Mouse (Mus musculus) hindbrain, embryonic 14.5 days (tissue): Measurements from ENCODE around the gene Ambra1. TPM values are rescaled to one million over a fixed set of nuclear protein-coding genes. Genes with fewer than 3 reads are reported as not detected.

Experiments
- ATAC-seq: fragments of 200-750 bp; cut with Nextera tagmentation; 2 replicates; pipeline ENCODE4 v1.8.0; 2017; ENCODE audit warnings: moderate number of reproducible peaks, mild to moderate bottlenecking, moderate TSS enrichment, moderate library complexity; ENCODE audit not compliant: low FRiP score
- DNase-seq: peaks from one replicate; pipeline ENCODE4 v3.0.0-alpha.2; 2015; ENCODE audit warnings: low spot score
- H3K27ac ChIP-seq: fragments of 300-500 bp; sonication (generic); 2 replicates; pipeline ENCODE4 v1.5.1; 2014; ENCODE audit warnings: mild to moderate bottlenecking, moderate library complexity
- H3K27me3 ChIP-seq: fragments of 300-500 bp; sonication (generic); 2 replicates; pipeline ENCODE4 v1.6.1; 2014; ENCODE audit warnings: mild to moderate bottlenecking, low read length, mixed read lengths; ENCODE audit not compliant: control insufficient read depth, insufficient read depth
- H3K36me3 ChIP-seq: fragments of 300-500 bp; sonication (generic); replicated peaks from 2 replicates; pipeline ENCODE4 v1.6.1; 2014; ENCODE audit not compliant: control insufficient read depth, insufficient read depth
- H3K4me1 ChIP-seq: fragments of 300-500 bp; sonication (generic); replicated peaks from 2 replicates; pipeline ENCODE4 v1.6.1; 2014; ENCODE audit warnings: antibody characterized with exemption, low read length, mixed read lengths; ENCODE audit not compliant: control insufficient read depth, insufficient read depth
- H3K4me2 ChIP-seq: fragments of 300-500 bp; sonication (generic); replicated peaks from 2 replicates; pipeline ENCODE4 v1.6.1; 2014; ENCODE audit warnings: mild to moderate bottlenecking, moderate library complexity
- H3K4me3 ChIP-seq: fragments of 300-500 bp; sonication (generic); replicated peaks from 2 replicates; pipeline ENCODE4 v1.5.1; 2014; ENCODE audit warnings: mild to moderate bottlenecking, low read length
- H3K9ac ChIP-seq: fragments of 300-500 bp; sonication (generic); 2 replicates; pipeline ENCODE4 v1.6.1; 2014
- H3K9me3 ChIP-seq: fragments of 300-500 bp; sonication (generic); 2 replicates; pipeline ENCODE4 v1.6.1; 2016; ENCODE audit warnings: low read length; ENCODE audit not compliant: control insufficient read depth
- WGBS: fragments of 180-500 bp; shearing (Covaris S2); extraction: QIAGEN DNeasy Blood & Tissue Kit; methylation state at CpG from one replicate; pipeline ENCODE4 v1.1.7; 2014; 5-methylcytosine and 5-hydroxymethylcytosine counted together
- polyA plus RNA-seq: library from polyadenylated mRNA; unstranded; fragments of >200 nt; fragmentation: Nextera tagmentation; extraction: Ambion mirVana; gene quantifications from 2 replicates; pipeline ENCODE4 v1.2.1, GENCODE M21; 2014

Gene Ambra1
- polyA plus RNA-seq, 1 experiment from 2014 or later: 22.2 TPM

DNA sequence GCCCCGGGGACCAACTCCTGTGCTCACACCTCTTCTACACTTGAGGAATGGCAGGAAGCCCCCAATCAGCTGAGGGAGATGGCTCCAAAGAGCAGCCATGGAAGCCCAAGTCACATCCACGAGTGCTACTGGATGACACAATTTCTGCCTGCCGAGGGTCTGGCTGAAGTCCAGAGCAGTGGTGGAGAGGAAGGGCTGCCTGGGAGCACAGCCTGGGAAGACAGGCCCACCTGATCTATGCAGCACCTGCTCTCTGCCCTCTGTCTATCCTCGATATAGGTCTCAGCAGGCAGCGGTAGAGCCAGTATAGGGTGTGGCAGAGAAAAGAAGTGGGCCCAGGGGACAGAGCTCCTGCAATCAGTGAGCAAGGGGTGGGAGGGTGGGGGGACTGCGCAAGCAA, 216.9 kb downstream of the Ambra1 start:
- Histone ChIP-seq H3K4me1 (peaks cover 38% of the 10 kb centered on the region), H3K27me3 (no peaks in the 10 kb centered on the region), H3K27ac (no peak overlapping the region), H3K4me2 (no peak overlapping the region), H3K4me3 (no peak overlapping the region), H3K36me3 (no peaks in the 10 kb centered on the region), H3K9me3 (no peaks in the 10 kb centered on the region), H3K9ac (no peak overlapping the region)
- no peak for DNase-seq
- WGBS: 54% methylated on average over 6 of the region's 6 CpGs
- ATAC-seq: no peak

DNA sequence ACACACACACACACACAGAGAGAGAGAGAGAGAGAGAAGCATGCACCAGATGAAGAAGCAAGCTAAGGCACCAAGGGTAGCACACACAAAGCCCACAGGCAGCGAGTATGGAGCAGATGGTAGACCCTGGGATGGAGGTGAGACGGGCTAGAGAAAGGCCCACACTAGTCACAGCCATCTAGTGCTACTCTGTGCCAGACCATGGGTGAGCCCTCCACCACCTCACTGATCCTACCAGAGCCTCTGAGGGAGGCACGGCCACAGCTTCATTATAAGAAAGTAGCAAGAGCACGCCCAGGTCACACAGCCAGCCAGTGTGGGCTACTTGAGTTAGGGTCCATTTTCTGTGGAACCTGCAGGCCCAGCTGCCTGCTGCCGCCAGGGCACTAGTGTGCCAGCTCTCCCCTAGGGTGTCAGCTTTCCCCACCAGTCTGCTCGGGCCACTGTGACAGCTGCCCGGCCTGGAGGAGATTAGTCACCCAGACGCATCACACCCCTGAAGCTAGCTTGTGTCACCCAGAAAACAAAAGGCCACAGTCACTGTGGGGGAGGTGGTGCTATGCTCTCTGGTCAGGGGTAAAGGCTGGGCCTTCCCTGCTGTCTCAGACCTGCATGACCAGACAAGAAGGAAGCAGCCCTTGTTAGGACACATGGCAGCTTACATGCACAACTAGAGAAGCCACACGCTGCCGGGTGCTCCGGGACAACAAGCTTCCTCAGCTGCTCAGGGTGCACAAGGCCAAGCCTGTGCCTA, 217.6 kb downstream of the Ambra1 start:
- H3K27me3 ChIP-seq: no peaks in the 10 kb centered on the region
- no peaks in the 10 kb centered on the region for H3K36me3 ChIP-seq
- 49% methylated on average over 11 of the region's 11 CpGs for WGBS
- peaks cover 38% of the 10 kb centered on the region for H3K4me1 ChIP-seq
- DNase-seq (no peak), ATAC-seq (no peak)
- H3K9ac ChIP-seq: no peak overlapping the region
- H3K9me3 ChIP-seq: no peaks in the 10 kb centered on the region
- no peak overlapping the region for H3K4me2 ChIP-seq
- H3K27ac ChIP-seq: peak overlapping the region; percentile 48; the same call in 1 of the 2 replicates
- no peak overlapping the region for H3K4me3 ChIP-seq

DNA sequence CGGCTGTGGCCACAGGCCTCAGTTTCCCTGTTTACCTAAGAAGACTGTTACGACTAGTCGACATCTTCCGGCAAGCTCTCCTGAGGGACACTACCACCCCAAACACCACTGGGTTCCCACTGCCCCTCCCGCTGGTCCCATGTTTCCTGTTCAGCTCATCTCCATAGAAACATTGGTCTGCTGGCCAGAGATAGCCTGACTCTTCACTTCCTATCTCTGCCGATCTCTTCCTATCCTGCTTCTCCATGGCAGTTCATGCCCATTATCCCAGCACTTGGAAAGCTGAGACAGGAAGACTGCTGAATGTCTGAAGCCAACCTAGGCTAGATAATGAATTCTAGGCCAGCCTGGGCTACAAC, 218.2 kb downstream of the Ambra1 start:
- H3K27me3 ChIP-seq: no peaks in the 10 kb centered on the region
- H3K9ac ChIP-seq: no peak overlapping the region
- WGBS: 76% methylated on average over 6 of the region's 6 CpGs
- H3K4me3 ChIP-seq: no peak overlapping the region
- ATAC-seq (no peak), DNase-seq (no peak)
- no peak overlapping the region for H3K27ac ChIP-seq
- no peaks in the 10 kb centered on the region for H3K9me3 ChIP-seq
- no peak overlapping the region for H3K4me2 ChIP-seq
- H3K36me3 ChIP-seq: no peaks in the 10 kb centered on the region
- peaks cover 38% of the 10 kb centered on the region for H3K4me1 ChIP-seq

- peaks cover 40% of the 10 kb centered on the region for H3K4me1 ChIP-seq
- H3K36me3 ChIP-seq: no peaks in the 10 kb centered on the region
- ATAC-seq (no peak), DNase-seq (no peak)
- no peaks in the 10 kb centered on the region for H3K27me3 ChIP-seq
- no peak overlapping the region for H3K4me3 ChIP-seq
- H3K9ac ChIP-seq: no peak overlapping the region
- no peak overlapping the region for H3K4me2 ChIP-seq
- no peaks in the 10 kb centered on the region for H3K9me3 ChIP-seq
- H3K27ac ChIP-seq: no peak overlapping the region
- WGBS: 63% methylated on average over 3 of the region's 3 CpGs
These were observed 218.9 kb downstream of the Ambra1 start for GRCm38 (mm10) chr2:91948792-91949241.

- peak overlapping the region; percentile 53 for H3K27ac ChIP-seq
- H3K36me3 ChIP-seq: no peaks in the 10 kb centered on the region
- no peaks in the 10 kb centered on the region for H3K9me3 ChIP-seq
- H3K27me3 ChIP-seq: no peaks in the 10 kb centered on the region
- H3K9ac ChIP-seq: peak overlapping the region; percentile 39; the same call in 1 of the 2 replicates
- WGBS: 67% methylated on average over 17 of the region's 17 CpGs
- no peak overlapping the region for H3K4me3 ChIP-seq
- H3K4me2 ChIP-seq: peak overlapping the region; percentile 29
- DNase-seq (no peak), ATAC-seq (peak; percentile 13; the same call in 1 of the 2 replicates)
- H3K4me1 ChIP-seq: peaks cover 42% of the 10 kb centered on the region
These were observed 219.7 kb downstream of the Ambra1 start for GRCm38 (mm10) chr2:91949411-91950274.

DNA sequence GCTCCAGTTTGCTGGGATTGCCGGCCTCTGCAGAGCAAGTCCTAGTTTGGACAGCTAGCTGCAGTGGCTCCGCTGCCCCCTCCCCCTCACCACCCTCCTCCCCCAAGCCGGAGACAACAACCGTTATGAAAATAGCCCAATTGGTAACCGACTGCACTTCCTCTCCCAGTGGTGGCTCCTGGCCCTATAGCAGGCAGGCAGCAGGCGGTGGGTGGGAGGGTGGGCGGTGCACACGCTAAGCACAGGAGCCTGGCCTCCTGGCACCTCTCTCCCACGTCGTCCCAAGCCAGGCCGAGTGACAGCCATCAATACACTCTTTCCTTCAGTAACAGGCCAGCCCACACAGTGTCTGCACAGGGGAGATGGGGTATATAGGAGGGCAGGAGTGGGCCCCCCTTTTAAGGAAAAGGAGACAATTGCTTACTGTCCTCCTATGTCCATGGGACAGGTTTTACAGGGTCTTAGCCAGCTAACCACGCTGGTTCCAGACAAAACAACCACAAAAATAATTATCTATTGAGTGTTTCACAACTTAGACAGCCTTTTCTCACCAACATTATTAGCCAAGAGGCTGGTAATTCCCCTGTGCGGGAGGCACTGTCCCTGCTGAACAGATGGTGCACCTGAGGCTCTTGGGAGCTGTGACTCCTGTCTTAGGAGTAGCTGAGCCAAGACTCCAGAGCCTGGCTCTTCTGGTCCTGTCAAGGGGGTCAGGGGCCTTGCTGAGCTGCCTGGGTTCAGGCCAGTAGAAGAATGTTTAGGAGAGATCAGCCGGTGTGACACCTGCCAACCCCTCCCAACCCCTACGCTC, 220.5 kb downstream of the Ambra1 start:
- H3K9ac ChIP-seq: peak overlapping the region; percentile 39; the same call in 1 of the 2 replicates
- H3K4me1 ChIP-seq: peaks cover 42% of the 10 kb centered on the region
- H3K4me2 ChIP-seq: peak overlapping the region; percentile 29
- H3K9me3 ChIP-seq: no peaks in the 10 kb centered on the region
- peak overlapping the region; percentile 53 for H3K27ac ChIP-seq
- ATAC-seq: 0 out of 2 replicates have a peak, but pooled peaks have one; percentile 15
- H3K4me3 ChIP-seq: no peak overlapping the region
- H3K27me3 ChIP-seq: no peaks in the 10 kb centered on the region
- DNase-seq: no peak
- H3K36me3 ChIP-seq: no peaks in the 10 kb centered on the region
- 17% methylated on average over 15 of the region's 15 CpGs for WGBS

GRCm38 (mm10) chr2:91953825-91954224, 223.9 kb downstream of the Ambra1 start:
- ATAC-seq (no peak), DNase-seq (no peak)
- Histone ChIP-seq H3K4me1 (peaks cover 36% of the 10 kb centered on the region), H3K27ac (no peak overlapping the region), H3K9ac (no peak overlapping the region), H3K36me3 (no peaks in the 10 kb centered on the region), H3K27me3 (no peaks in the 10 kb centered on the region), H3K4me3 (no peak overlapping the region), H3K9me3 (no peaks in the 10 kb centered on the region), H3K4me2 (no peak overlapping the region)
- 16% methylated on average over 5 of the region's 5 CpGs for WGBS

GRCm38 (mm10) chr2:91955121-91955591, 225.2 kb downstream of the Ambra1 start:
- no peak for DNase-seq
- H3K4me3 ChIP-seq: no peak overlapping the region
- no peak overlapping the region for H3K27ac ChIP-seq
- WGBS: 81% methylated on average over 4 of the region's 4 CpGs
- H3K4me1 ChIP-seq: peaks cover 23% of the 10 kb centered on the region
- no peaks in the 10 kb centered on the region for H3K36me3 ChIP-seq
- no peak overlapping the region for H3K4me2 ChIP-seq
- no peaks in the 10 kb centered on the region for H3K27me3 ChIP-seq
- ATAC-seq: no peak
- H3K9ac ChIP-seq: no peak overlapping the region
- no peaks in the 10 kb centered on the region for H3K9me3 ChIP-seq
